Mouse (Mus musculus): ENCODE measurements around the gene Cyp4a29. TPM values are rescaled to one million over a fixed set of nuclear protein-coding genes. Genes with fewer than 3 reads are reported as not detected.
"Not testable (repeated sequence)": the region's sequence is repeated elsewhere in the genome, so short reads cannot be mapped to it uniquely, and the experiment has no call there.

Cyp4a29 gene
- not detected in 2 replicates for polyA plus RNA-seq (2016; fragmentation: Nextera tagmentation; extraction: Ambion mirVana)

DNA sequence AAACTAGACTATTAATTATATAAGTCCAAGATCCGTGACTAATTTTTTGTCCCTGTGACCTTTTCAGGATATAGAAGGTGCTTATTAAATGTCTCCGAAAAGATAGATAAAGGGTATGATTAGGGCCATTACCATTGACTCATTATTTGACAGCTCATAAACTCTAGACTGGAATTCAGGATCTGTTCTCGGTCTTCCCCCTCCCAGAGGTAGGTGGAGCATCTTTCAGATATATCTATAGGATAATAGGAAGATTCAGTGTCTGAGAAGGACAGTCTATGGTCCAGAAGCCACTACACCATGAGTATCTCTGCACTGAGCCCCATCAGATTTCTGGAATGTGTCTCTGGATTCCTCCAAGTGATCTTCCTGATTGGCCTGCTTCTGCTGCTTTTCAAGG, at the start of gene Cyp4a29:
Gene Cyp4a29, plus strand, starts transcription at position 301 of the 400 bp plus-strand sequence.
- Histone ChIP-seq H3K36me3 (no peaks in the 10 kb centered on the region), H3K4me2 (replicated peaks) (no peak within 1 kb of the TSS), H3K27me3 (replicated peaks) (no peaks in the 10 kb centered on the region), H3K4me1 (no peaks in the 10 kb centered on the region), H3K4me3 (no peak within 1 kb of the TSS), H3K27ac (no peak within 1 kb of the TSS), H3K9me3 (no peaks in the 10 kb centered on the region), H3K9ac (no peak within 1 kb of the TSS)
- ATAC-seq (ENCODE audit: low FRiP score, low read depth), result no peak
- WGBS, result 88% methylated on average over 3 of the region's 3 CpGs

DNA sequence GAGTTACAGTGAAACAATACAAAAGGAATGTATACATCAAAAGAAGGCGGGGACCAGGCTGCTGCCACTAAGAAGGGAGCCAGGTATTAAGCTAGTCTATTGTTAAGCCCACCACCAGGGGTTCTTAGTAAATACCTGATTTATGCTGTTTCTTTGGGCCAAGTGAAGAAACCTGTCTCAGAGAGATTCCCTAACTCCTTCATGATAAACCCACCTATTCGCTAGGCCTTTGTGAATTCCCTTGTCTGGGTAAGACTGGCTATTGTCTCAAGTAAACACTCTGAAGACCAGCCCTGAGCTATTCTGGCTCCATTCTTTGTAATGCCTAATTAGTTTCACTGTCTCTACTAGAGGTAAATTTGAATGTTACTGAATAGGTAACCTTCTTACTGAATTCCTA, 9.0 kb upstream of the Cyp4a29 start:
- H3K4me2 ChIP-seq (replicated peaks); H3K9ac ChIP-seq; H3K27me3 ChIP-seq (replicated peaks); H3K4me3 ChIP-seq; H3K9me3 ChIP-seq; ATAC-seq (ENCODE audit: low FRiP score, low read depth); H3K27ac ChIP-seq; H3K4me1 ChIP-seq; H3K36me3 ChIP-seq: not testable (repeated sequence)
- 87% methylated on average over 2 of the region's 2 CpGs for WGBS

DNA sequence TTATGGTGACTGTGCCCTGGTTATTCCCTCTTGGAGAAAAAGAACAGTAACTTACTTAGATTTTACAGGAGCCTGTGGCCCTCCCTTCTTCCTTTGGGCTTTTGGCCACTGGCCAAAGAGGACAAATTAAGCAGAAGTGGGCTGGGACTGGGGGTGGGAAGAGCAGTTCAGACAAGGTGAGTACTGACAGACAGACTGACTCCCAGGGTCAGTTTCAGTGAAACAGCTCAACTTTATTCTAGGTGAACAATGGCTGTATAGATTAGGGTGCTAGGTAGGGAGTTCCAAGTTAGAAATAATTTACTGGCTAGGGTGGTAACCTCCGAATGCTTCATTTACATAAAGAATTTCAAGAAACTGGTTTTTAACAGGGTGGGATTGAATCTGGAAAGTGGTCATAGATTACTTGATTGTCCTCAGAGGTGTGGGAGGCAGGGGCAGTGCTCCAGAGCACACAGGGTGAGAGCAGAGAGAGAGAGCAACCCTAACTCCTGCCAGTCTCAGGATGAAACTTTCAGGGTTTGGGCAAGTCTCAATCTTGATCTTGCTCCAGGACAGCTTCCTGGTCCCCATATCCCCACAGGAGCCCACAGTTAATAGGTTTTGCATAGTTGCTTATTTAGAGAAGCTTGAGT, 5.3 kb upstream of the Cyp4a29 start:
- Histone ChIP-seq H3K4me3 (no peak overlapping the region), H3K4me1 (no peaks in the 10 kb centered on the region), H3K36me3 (no peaks in the 10 kb centered on the region), H3K27me3 (replicated peaks) (no peaks in the 10 kb centered on the region), H3K9me3 (no peaks in the 10 kb centered on the region), H3K4me2 (replicated peaks) (no peak overlapping the region), H3K27ac (no peak overlapping the region), H3K9ac (no peak overlapping the region)
- no peak for ATAC-seq (ENCODE audit: low FRiP score, low read depth)
- WGBS, result 75% methylated on average over 1 of the region's 1 CpGs

DNA sequence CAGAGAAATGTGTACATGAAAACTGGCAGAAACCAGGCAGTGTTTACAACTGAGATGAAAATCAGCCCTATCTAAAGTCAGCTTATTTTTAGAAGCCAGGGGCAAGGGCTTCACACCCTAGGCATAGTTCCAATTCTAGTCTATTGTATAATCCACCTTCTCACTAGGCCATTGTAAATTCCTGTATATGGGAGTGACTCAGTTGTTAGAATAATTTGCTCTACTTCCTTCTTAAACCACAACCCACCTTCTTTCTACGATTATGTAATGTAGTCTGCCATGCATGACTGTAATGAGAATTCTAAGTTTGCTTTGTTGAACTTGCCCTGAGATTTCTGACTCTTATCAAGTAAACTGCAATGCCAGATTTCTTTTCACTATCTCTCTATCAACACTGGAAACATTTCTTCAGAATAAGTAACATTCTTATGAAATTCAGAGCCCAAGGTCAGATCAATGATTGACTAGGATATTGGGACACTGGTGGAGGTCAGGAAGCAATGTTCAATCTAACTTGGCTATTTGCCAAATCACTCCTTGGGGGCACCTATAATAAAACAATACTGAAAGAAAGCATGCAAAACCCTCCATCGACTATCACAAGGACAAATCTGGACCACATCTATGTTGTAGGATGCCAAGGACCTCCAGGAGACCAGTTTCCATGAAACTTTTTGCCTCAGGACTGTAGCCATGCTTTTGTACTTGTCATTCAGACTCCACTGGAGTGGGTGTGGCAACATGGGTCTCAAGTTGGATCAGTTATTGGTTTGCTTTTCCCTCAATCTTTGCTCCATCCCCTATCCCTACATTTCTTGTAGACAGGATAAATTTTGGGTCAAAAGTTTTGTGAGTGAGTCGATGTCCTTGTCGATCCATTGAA, 23.0 kb downstream of the Cyp4a29 start:
- H3K36me3 ChIP-seq; H3K4me3 ChIP-seq; ATAC-seq (ENCODE audit: low FRiP score, low read depth); H3K4me1 ChIP-seq; H3K27me3 ChIP-seq (replicated peaks); H3K27ac ChIP-seq; H3K4me2 ChIP-seq (replicated peaks); H3K9me3 ChIP-seq; H3K9ac ChIP-seq: not testable (repeated sequence)
- WGBS, result 83% methylated on average over 3 of the region's 4 CpGs

DNA sequence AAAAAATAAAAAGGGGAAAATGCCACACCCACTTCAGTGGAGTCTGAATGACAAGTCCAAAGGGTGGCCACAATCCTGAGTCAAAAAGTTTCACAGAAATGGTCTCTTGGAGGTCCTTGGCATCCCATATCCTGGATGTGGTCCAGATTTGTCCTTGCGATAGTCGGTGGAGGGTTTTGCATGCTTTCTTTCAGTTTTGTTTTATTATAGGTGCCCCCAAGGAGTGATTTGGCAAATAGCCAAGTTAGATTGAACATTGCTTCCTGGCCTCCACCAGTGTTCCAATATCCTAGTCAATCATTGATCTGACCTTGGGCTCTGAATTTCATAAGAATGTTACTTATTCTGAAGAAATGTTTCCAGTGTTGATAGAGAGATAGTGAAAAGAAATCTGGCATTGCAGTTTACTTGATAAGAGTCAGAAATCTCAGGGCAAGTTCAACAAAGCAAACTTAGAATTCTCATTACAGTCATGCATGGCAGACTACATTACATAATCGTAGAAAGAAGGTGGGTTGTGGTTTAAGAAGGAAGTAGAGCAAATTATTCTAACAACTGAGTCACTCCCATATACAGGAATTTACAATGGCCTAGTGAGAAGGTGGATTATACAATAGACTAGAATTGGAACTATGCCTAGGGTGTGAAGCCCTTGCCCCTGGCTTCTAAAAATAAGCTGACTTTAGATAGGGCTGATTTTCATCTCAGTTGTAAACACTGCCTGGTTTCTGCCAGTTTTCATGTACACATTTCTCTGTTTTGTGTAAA, 36.5 kb downstream of the Cyp4a29 start:
- not testable (repeated sequence) for H3K27me3 ChIP-seq (replicated peaks); H3K4me3 ChIP-seq; H3K27ac ChIP-seq; ATAC-seq (ENCODE audit: low FRiP score, low read depth); H3K9me3 ChIP-seq; H3K4me2 ChIP-seq (replicated peaks); H3K36me3 ChIP-seq; H3K9ac ChIP-seq; H3K4me1 ChIP-seq
- WGBS, result 85% methylated on average over 2 of the region's 3 CpGs

DNA sequence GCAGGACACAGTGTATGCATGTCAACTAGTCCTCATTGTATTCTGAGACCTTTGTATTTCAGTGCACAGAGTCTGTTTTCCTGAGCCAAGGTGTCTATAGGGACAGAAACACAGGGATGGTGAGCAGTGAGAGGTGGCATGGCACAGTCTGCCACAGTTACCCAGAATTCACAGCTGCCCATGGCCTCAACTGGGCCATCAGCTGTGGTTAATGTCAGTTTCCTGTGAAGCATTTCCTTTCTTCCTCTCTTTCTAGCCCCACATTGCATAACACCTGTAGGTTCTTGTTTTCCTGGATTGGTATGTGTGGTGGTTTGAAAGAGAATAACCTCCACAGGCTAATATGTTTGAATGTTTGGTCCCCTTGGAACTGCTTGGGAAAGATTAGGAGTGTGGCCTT, 38.5 kb downstream of the Cyp4a29 start:
- Histone ChIP-seq H3K9me3 (no peaks in the 10 kb centered on the region), H3K4me1 (no peaks in the 10 kb centered on the region), H3K9ac (0 out of 2 replicates have a peak overlapping the region, but pooled peaks have one; percentile 44), H3K27ac (no peak overlapping the region), H3K4me2 (replicated peaks) (peak overlapping the region; percentile 63), H3K4me3 (no peak overlapping the region), H3K36me3 (no peaks in the 10 kb centered on the region), H3K27me3 (replicated peaks) (no peaks in the 10 kb centered on the region)
- ATAC-seq (ENCODE audit: low FRiP score, low read depth), result peak; percentile 39; the same call in 1 of the 2 replicates

DNA sequence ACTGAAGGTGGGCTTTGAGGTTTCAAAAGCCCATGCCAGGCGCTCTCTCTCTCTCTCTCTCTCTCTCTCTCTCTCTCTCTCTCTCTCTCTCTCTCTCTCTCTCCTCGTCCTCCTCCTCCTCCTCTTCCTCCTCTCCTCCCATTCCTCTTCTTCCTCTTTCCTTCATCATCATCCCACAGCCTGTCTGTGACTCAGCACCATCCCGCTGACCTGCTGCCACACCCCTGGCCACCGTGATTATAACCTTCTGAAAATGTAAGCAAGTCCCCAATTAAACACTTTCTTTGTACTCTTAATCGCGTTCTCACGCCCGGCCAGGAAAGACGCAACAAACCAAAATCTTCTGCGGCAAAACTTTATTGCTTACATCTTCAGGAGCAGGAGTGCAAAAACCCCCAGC, 38.9 kb downstream of the Cyp4a29 start:
- 0 out of 2 replicates have a peak overlapping the region, but pooled peaks have one; percentile 44 for H3K9ac ChIP-seq
- 13% methylated on average over 10 of the region's 10 CpGs for WGBS
- not testable (repeated sequence) for H3K27ac ChIP-seq; H3K4me1 ChIP-seq; H3K27me3 ChIP-seq (replicated peaks); H3K36me3 ChIP-seq; H3K9me3 ChIP-seq
- H3K4me3 ChIP-seq, result peak overlapping the region; percentile 25
- ATAC-seq (ENCODE audit: low FRiP score, low read depth), result peak; percentile 60
- H3K4me2 ChIP-seq (replicated peaks), result peak overlapping the region; percentile 63

DNA sequence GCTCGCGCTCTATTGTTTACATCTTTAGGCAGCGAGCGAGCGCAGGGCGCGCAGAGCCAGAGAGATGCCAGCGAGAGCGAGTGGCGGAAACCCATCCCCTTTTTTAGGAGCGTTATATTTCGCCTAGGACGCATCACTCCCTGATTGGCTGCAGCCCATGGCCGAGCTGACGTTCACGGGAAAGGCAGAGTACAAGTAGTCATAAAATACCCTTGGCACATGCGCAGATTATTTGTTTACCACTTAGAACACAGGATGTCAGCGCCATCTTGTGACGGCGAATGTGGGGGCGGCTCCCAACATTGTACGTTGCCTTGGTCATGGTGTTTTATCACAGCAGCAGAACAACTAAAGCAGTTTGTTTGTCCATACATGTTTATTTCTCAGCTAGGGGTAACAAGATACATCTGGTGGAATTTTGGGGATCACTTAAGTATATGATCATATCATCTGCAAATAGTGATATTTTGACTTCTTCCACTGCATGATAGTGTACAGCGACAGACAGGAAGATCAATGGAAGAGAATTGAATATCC, 39.4 kb downstream of the Cyp4a29 start:
- ATAC-seq (ENCODE audit: low FRiP score, low read depth), result peak; percentile 78

DNA sequence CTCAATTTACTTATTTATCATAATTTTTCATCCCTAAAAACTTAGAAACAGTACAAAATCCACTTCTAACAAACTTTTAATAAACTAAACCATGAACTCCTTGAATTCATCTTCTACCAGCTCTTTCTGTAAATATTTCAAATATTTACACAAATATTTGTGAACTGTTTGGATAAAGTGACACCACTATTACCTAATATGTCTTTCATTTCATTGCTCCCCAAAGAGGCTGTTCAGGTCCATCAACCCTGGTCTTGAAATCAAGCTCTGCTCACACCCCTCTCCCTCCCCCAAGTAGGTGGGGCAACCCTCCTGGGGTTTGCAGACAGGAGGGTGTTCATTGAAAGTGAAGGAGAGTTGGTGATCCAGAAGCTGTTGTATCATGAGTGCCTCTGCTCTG, 56.9 kb downstream of the Cyp4a29 start, which contains the start of gene Cyp4a12a:
Gene Cyp4a12a, plus strand, starts transcription at position 301 of the 400 bp plus-strand sequence.
- ATAC-seq (ENCODE audit: low FRiP score, low read depth); H3K4me1 ChIP-seq; H3K9ac ChIP-seq; H3K36me3 ChIP-seq; H3K27ac ChIP-seq; H3K4me3 ChIP-seq; H3K4me2 ChIP-seq (replicated peaks); H3K27me3 ChIP-seq (replicated peaks); H3K9me3 ChIP-seq: not testable (repeated sequence)

More for the DNA sequence above, 39.4 kb downstream of the Cyp4a29 start:
- H3K9ac ChIP-seq; H3K36me3 ChIP-seq; H3K27me3 ChIP-seq (replicated peaks); H3K4me1 ChIP-seq; H3K27ac ChIP-seq; H3K9me3 ChIP-seq: not testable (repeated sequence)
- peak overlapping the region; percentile 63 for H3K4me2 ChIP-seq (replicated peaks)
- 13% methylated on average over 23 of the region's 23 CpGs for WGBS
- H3K4me3 ChIP-seq, result peak overlapping the region; percentile 25

Other genes starting within 250 kb of the Cyp4a29 start
- gene Stil, start 241.9 kb upstream of the Cyp4a29 start, polyA plus RNA-seq (2016; fragmentation: Nextera tagmentation; extraction: Ambion mirVana), result 8.9 and 10.2 TPM in 2 replicates
- 3.0 and 3.3 TPM in 2 replicates for gene Tal1, start 185.7 kb upstream of the Cyp4a29 start, polyA plus RNA-seq (2016; fragmentation: Nextera tagmentation; extraction: Ambion mirVana)
- gene Pdzk1ip1, start 153.4 kb upstream of the Cyp4a29 start, polyA plus RNA-seq (2016; fragmentation: Nextera tagmentation; extraction: Ambion mirVana), result 8.0 and 9.5 TPM in 2 replicates
- gene Cyp4x1, start 107.8 kb upstream of the Cyp4a29 start, polyA plus RNA-seq (2016; fragmentation: Nextera tagmentation; extraction: Ambion mirVana), result 2.3 and 3.2 TPM in 2 replicates
- gene Cyp4a12a, start 57.0 kb downstream of the Cyp4a29 start, polyA plus RNA-seq (2016; fragmentation: Nextera tagmentation; extraction: Ambion mirVana), result not detected in 2 replicates
- not detected in 2 replicates for gene Cyp4a12b, start 169.5 kb downstream of the Cyp4a29 start, polyA plus RNA-seq (2016; fragmentation: Nextera tagmentation; extraction: Ambion mirVana)
- gene Cyp4a30b, start 210.5 kb downstream of the Cyp4a29 start, polyA plus RNA-seq (2016; fragmentation: Nextera tagmentation; extraction: Ambion mirVana), result not detected in 2 replicates